Mouse (Mus musculus) gastrocnemius, postnatal 36 days (tissue): ENCODE data around the gene Scn8a. TPM values are rescaled to one million over a fixed set of nuclear protein-coding genes. Genes with fewer than 3 reads are reported as not detected.
A peak's percentile ranks its signal among the peaks of the same experiment; 100 is the strongest.

Experiments used
- DNase-seq, 2 experiments: peaks; one replicate each; pipeline ENCODE4 v3.0.0; 2022
- intact Hi-C: fragments of 180-260 bp; cut with DNase I; formaldehyde crosslinking; loops from one replicate; pipeline ENCODE4 v1.15.1; 2025
- total RNA-seq, 2 experiments: library from RNA; stranded (reverse); gene quantifications; 2 replicates each; pipeline ENCODE4 v1.2.3; 2021

Scn8a gene
- total RNA-seq, 2 experiments from 2014 or later, result 0.43 TPM; not detected in 1

- intact Hi-C loops, result no loop called here
- no peak for DNase-seq
These were observed 82.6 kb downstream of the Scn8a start for GRCm38 (mm10) chr15:100952292-100952691.

GRCm38 (mm10) chr15:100952854-100953253 lies 83.2 kb downstream of the Scn8a start:
- intact Hi-C loops, result no loop called here
- DNase-seq, result no peak

GRCm38 (mm10) chr15:100953955-100954354 lies 84.3 kb downstream of the Scn8a start:
- DNase-seq, result no peak
- intact Hi-C loops, result no loop called here

- DNase-seq, result no peak
- intact Hi-C loops, result no loop called here
These were observed 85.1 kb downstream of the Scn8a start for GRCm38 (mm10) chr15:100954751-100955150.

- intact Hi-C loops, result no loop called here
- DNase-seq, result no peak
These were observed 91.3 kb downstream of the Scn8a start for GRCm38 (mm10) chr15:100960958-100961357.

- DNase-seq, result no peak
- intact Hi-C loops, result no loop called here
These were observed 91.9 kb downstream of the Scn8a start for GRCm38 (mm10) chr15:100961561-100961960.

- DNase-seq, result no peak
- intact Hi-C loops, result no loop called here
These were observed 101.8 kb downstream of the Scn8a start for GRCm38 (mm10) chr15:100971443-100971842.

GRCm38 (mm10) chr15:100972795-100973194 lies 103.1 kb downstream of the Scn8a start:
- intact Hi-C loops, result no loop called here
- no peak for DNase-seq

GRCm38 (mm10) chr15:100974679-100975078 lies 105.0 kb downstream of the Scn8a start:
- DNase-seq, result no peak
- intact Hi-C loops, result no loop called here

- DNase-seq, result peak in 1 of 2 experiments; percentile 21
- intact Hi-C loops, result no loop called here
These were observed 113.9 kb downstream of the Scn8a start for GRCm38 (mm10) chr15:100983427-100984153.

GRCm38 (mm10) chr15:100984154-100984893 lies 114.7 kb downstream of the Scn8a start:
- no peak for DNase-seq
- intact Hi-C loops, result no loop called here

GRCm38 (mm10) chr15:100986479-100986878 lies 116.8 kb downstream of the Scn8a start:
- intact Hi-C loops, result no loop called here
- no peak for DNase-seq

- intact Hi-C loops, result no loop called here
- no peak for DNase-seq
These were observed 117.4 kb downstream of the Scn8a start for GRCm38 (mm10) chr15:100987031-100987430.

- no peak for DNase-seq
- intact Hi-C loops, result no loop called here
These were observed 120.6 kb downstream of the Scn8a start for GRCm38 (mm10) chr15:100990283-100990682.

- no peak for DNase-seq
- intact Hi-C loops, result no loop called here
These were observed 127.4 kb downstream of the Scn8a start for GRCm38 (mm10) chr15:100997090-100997489.

GRCm38 (mm10) chr15:101001685-101002084 lies 132.0 kb downstream of the Scn8a start:
- intact Hi-C loops, result no loop called here
- no peak for DNase-seq

GRCm38 (mm10) chr15:101002466-101002865 lies 132.8 kb downstream of the Scn8a start:
- intact Hi-C loops, result no loop called here
- no peak for DNase-seq

- intact Hi-C loops, result no loop called here
- DNase-seq, result no peak
These were observed 134.9 kb downstream of the Scn8a start for GRCm38 (mm10) chr15:101004538-101004937.

- DNase-seq, result no peak
- intact Hi-C loops, result no loop called here
These were observed 136.1 kb downstream of the Scn8a start for GRCm38 (mm10) chr15:101005717-101006116.

- DNase-seq, result peak; percentile 21 to 24
- intact Hi-C loops, result no loop called here
These were observed 136.8 kb downstream of the Scn8a start for GRCm38 (mm10) chr15:101006251-101007040.

GRCm38 (mm10) chr15:101007236-101007635 lies 137.6 kb downstream of the Scn8a start:
- DNase-seq, result no peak
- intact Hi-C loops, result no loop called here
